Mouse (Mus musculus): ENCODE measurements around the gene Cubn. TPM values are rescaled to one million over a fixed set of nuclear protein-coding genes. Genes with fewer than 3 reads are reported as not detected.
A peak's percentile ranks its signal among the peaks of the same experiment; 100 is the strongest.

Cubn gene
- total RNA-seq, 1 experiment from 2014 or later: 0.21 TPM

GRCm38 (mm10) chr2:13352112-13352728, 139.4 kb downstream of the Cubn start:
- DNase-seq: no peak

- no peak for DNase-seq
Observed at GRCm38 (mm10) chr2:13342325-13342926, 149.2 kb downstream of the Cubn start.

- DNase-seq: no peak
Observed at GRCm38 (mm10) chr2:13335446-13335845, 156.2 kb downstream of the Cubn start.

- DNase-seq: no peak
Observed at GRCm38 (mm10) chr2:13329754-13330417, 161.7 kb downstream of the Cubn start.

GRCm38 (mm10) chr2:13303376-13303775, 188.2 kb downstream of the Cubn start:
- no peak for DNase-seq

- no peak for DNase-seq
Observed at GRCm38 (mm10) chr2:13299031-13299430, 192.6 kb downstream of the Cubn start.

GRCm38 (mm10) chr2:13297733-13298132, 193.9 kb downstream of the Cubn start:
- DNase-seq: no peak

GRCm38 (mm10) chr2:13290661-13291060, 201.0 kb downstream of the Cubn start:
- DNase-seq: no peak

- no peak for DNase-seq
Observed at GRCm38 (mm10) chr2:13290070-13290469, 201.5 kb downstream of the Cubn start.

- DNase-seq: no peak
Observed at GRCm38 (mm10) chr2:13278114-13278862, 213.3 kb downstream of the Cubn start.

GRCm38 (mm10) chr2:13275874-13276273, 215.7 kb downstream of the Cubn start:
- DNase-seq: no peak

- DNase-seq: peak; percentile 92
Observed at GRCm38 (mm10) chr2:13271165-13271957, 220.3 kb downstream of the Cubn start, which contains the start of gene Rsu1. Rsu1 (minus strand) TSS chr2:13271415.

- no peak for DNase-seq
Observed at GRCm38 (mm10) chr2:13270736-13271135, 220.9 kb downstream of the Cubn start.

- no peak for DNase-seq
Observed at GRCm38 (mm10) chr2:13268681-13269293, 222.8 kb downstream of the Cubn start.

- no peak for DNase-seq
Observed at GRCm38 (mm10) chr2:13264875-13265274, 226.7 kb downstream of the Cubn start.

- no peak for DNase-seq
Observed at GRCm38 (mm10) chr2:13263150-13263549, 228.5 kb downstream of the Cubn start.

- DNase-seq: no peak
Observed at GRCm38 (mm10) chr2:13258606-13259005, 233.0 kb downstream of the Cubn start.

- DNase-seq: no peak
Observed at GRCm38 (mm10) chr2:13240711-13241110, 250.9 kb downstream of the Cubn start.

GRCm38 (mm10) chr2:13237140-13237901, 254.3 kb downstream of the Cubn start:
- no peak for DNase-seq

GRCm38 (mm10) chr2:13235696-13236095, 255.9 kb downstream of the Cubn start:
- peak; percentile 43 for DNase-seq

GRCm38 (mm10) chr2:13234796-13235195, 256.8 kb downstream of the Cubn start:
- DNase-seq: no peak
